Mouse (Mus musculus) testis, adult 2 months (tissue): ENCODE measurements around the gene Tsx.

ENCODE experiments used
- CTCF ChIP-seq: fragments of 200-500 bp; IDR thresholded peaks from 2 replicates; pipeline ENCODE4 v1.5.1; 2012; ENCODE audit warnings: low read depth, mild to moderate bottlenecking, inconsistent platforms, low read length, moderate library complexity; ENCODE audit not compliant: control insufficient read depth, insufficient read depth, insufficient replicate concordance
- POLR2A ChIP-seq: fragments of 200-500 bp; IDR thresholded peaks from 2 replicates; pipeline ENCODE4 v1.6.1; 2012; ENCODE audit warnings: low read depth, mild to moderate bottlenecking, inconsistent platforms, low read length, moderate library complexity; ENCODE audit not compliant: control insufficient read depth

- TF ChIP-seq CTCF (no peak), POLR2A (no peak)
Measured at GRCm38 (mm10) chrX:103443755-103444154, 29.5 kb downstream of the Tsx start.
